Mouse (Mus musculus) forebrain, postnatal 0 days (tissue): ENCODE measurements around the gene Aif1. TPM values are rescaled to one million over a fixed set of nuclear protein-coding genes. Genes with fewer than 3 reads are reported as not detected.
"Not testable (repeated sequence)": the region's sequence is repeated elsewhere in the genome, so short reads cannot be mapped to it uniquely, and the experiment has no call there.

Experiments
- ATAC-seq: fragments of 200-750 bp; cut with Nextera tagmentation; 2 replicates; pipeline ENCODE4 v1.8.0; 2017; ENCODE audit warnings: mild to moderate bottlenecking, moderate library complexity
- DNase-seq: peaks from one replicate; pipeline ENCODE4 v3.0.0-alpha.2; 2015
- H3K27ac ChIP-seq: fragments of 300-500 bp; sonication (generic); 2 replicates; pipeline ENCODE4 v1.5.1; 2014; ENCODE audit warnings: low read depth, mild to moderate bottlenecking, antibody characterized with exemption, low read length, moderate library complexity, mixed read lengths
- H3K27me3 ChIP-seq: fragments of 300-500 bp; sonication (generic); 2 replicates; pipeline ENCODE4 v1.6.1; 2014; ENCODE audit warnings: mild to moderate bottlenecking, low read length, mixed read lengths; ENCODE audit not compliant: insufficient read depth
- H3K36me3 ChIP-seq: fragments of 300-500 bp; sonication (generic); 2 replicates; pipeline ENCODE4 v1.6.1; 2014; ENCODE audit warnings: mild to moderate bottlenecking, moderate library complexity; ENCODE audit not compliant: insufficient read depth
- H3K4me1 ChIP-seq: fragments of 300-500 bp; sonication (generic); 2 replicates; pipeline ENCODE4 v1.6.1; 2014; ENCODE audit warnings: antibody characterized with exemption; ENCODE audit not compliant: insufficient read depth
- H3K4me2 ChIP-seq: fragments of 300-500 bp; sonication (generic); 2 replicates; pipeline ENCODE4 v1.6.1; 2014; ENCODE audit warnings: low read depth, mild to moderate bottlenecking, moderate library complexity
- H3K4me3 ChIP-seq: fragments of 300-500 bp; sonication (generic); 2 replicates; pipeline ENCODE4 v1.5.1; 2014; ENCODE audit warnings: low read depth, low read length, mixed read lengths
- H3K9ac ChIP-seq: fragments of 300-500 bp; sonication (generic); 2 replicates; pipeline ENCODE4 v1.6.1; 2014; ENCODE audit warnings: mild to moderate bottlenecking
- H3K9me3 ChIP-seq: fragments of 300-500 bp; sonication (generic); 2 replicates; pipeline ENCODE4 v1.6.1; 2016; ENCODE audit warnings: low read length
- CTCF ChIP-seq: sonication (generic); IDR thresholded peaks from 2 replicates; pipeline ENCODE4 v1.5.1; 2016; ENCODE audit warnings: antibody characterized with exemption, control low read depth, low read depth
- WGBS: fragments of 180-500 bp; shearing (Covaris S2); extraction: QIAGEN DNeasy Blood & Tissue Kit; methylation state at CpG from one replicate; pipeline ENCODE4 v1.1.7; 2014; 5-methylcytosine and 5-hydroxymethylcytosine counted together
- microRNA-seq, 2 experiments: library from miRNA; unstranded; fragments of <30 nt; microRNA quantifications; one replicate each; pipeline ENCODE4; 2016
- polyA plus RNA-seq: library from polyadenylated mRNA; unstranded; fragments of >200 nt; fragmentation: Nextera tagmentation; extraction: Ambion mirVana; gene quantifications from 2 replicates; pipeline ENCODE4 v1.2.1, GENCODE M21; 2015
- total RNA-seq: library from RNA; depleted of rRNA; stranded (reverse); fragments of >200 nt; gene quantifications from 2 replicates; pipeline ENCODE4 v1.2.3, GENCODE M21; 2014; rRNA removed

Aif1 gene
- total and polyA plus RNA-seq, 2 experiments from 2014 or later: 1.9 to 8.4 TPM

DNA sequence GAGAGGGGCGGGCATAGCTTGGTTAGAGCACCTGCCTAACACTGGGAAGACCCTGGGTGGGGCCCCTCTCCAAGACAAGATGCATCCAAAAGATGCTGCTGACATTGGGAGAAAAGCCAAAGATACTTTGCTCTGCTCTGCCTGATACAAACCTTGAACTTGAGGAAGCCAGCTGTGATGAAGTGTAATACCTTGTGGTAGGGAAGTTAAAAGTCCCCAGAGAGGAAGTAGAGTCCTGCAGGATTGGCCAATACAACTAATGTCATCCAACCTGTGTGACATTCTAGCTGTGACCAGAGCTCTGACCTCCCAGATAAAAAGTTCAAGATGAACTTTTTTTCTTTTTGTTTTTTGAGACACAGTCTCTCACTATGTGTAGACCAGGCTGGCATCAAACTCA is 50.8 kb downstream of the Aif1 start:
- ATAC-seq (no peak), DNase-seq (no peak)
- H3K9ac ChIP-seq: no peak overlapping the region
- TF ChIP-seq CTCF: no peak
- H3K4me2 ChIP-seq: no peak overlapping the region
- WGBS: 96% methylated on average over 1 of the region's 1 CpGs
- H3K4me3 ChIP-seq: no peak overlapping the region
- peaks cover 11% of the 10 kb centered on the region for H3K4me1 ChIP-seq
- peaks cover 9% of the 10 kb centered on the region; the same call in 1 of the 2 replicates for H3K36me3 ChIP-seq
- no peaks in the 10 kb centered on the region for H3K27me3 ChIP-seq
- 0 out of 2 replicates have a peak overlapping the region, but pooled peaks have one; percentile 3 for H3K27ac ChIP-seq
- no peaks in the 10 kb centered on the region for H3K9me3 ChIP-seq

DNA sequence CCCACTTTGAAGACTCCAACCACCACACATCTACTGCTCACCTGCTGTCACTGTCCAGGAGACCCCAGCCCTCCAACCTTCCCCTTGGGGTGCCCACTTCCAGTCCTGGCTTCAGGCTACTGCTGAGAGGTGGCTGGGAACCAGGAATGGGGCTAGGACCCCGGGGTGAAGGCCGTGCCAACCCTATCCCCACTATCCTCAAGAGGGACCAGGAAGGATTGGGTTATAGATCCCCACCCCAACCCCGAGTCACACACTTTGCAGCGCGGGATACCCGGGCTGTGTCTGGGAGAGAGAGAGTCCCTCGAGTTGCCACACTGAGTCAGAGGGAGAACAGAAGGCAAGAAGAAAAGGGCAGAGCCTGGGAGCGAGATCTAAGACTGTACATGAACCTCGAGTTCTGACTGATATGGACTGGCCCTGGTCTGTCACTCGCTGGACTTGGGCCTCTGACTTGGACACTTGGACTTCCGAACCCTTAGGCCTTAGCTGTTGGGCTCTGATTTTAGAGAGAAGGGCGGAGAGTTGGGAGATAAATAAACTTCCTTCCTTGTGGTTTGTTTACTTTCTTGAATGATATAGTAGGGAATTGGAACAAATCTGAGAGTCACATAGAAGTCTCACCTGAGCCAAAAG is 51.5 kb downstream of the Aif1 start:
- H3K27me3 ChIP-seq, H3K9me3 ChIP-seq, ATAC-seq, H3K9ac ChIP-seq, H3K4me2 ChIP-seq, DNase-seq, H3K4me3 ChIP-seq, H3K27ac ChIP-seq: not testable (repeated sequence)
- WGBS: 97% methylated on average over 12 of the region's 12 CpGs
- H3K36me3 ChIP-seq: peaks cover 13% of the 10 kb centered on the region; the same call in 1 of the 2 replicates
- peaks cover 11% of the 10 kb centered on the region for H3K4me1 ChIP-seq

DNA sequence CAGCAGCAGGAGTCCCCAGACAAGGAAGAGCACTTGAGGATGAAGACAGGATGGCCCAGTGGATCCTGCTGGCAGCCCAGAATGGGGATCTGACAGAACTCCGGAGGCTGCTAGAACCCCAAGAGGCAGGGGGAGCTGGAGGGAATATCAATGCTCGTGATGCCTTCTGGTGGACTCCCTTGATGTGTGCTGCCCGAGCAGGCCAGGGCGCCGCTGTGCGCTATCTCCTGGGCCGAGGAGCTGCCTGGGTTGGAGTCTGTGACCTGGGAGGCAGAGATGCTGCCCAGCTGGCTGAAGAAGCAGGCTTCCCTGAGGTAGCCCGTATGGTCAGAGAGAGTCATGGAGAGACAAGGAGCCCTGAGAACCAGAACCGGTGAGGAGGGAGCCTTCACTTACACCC is 52.6 kb downstream of the Aif1 start:
- H3K36me3 ChIP-seq: peaks cover 17% of the 10 kb centered on the region
- DNase-seq, H3K9me3 ChIP-seq, H3K27ac ChIP-seq, H3K27me3 ChIP-seq, H3K9ac ChIP-seq, H3K4me2 ChIP-seq, ATAC-seq, H3K4me3 ChIP-seq: not testable (repeated sequence)
- peaks cover 11% of the 10 kb centered on the region for H3K4me1 ChIP-seq
- 91% methylated on average over 9 of the region's 9 CpGs for WGBS

DNA sequence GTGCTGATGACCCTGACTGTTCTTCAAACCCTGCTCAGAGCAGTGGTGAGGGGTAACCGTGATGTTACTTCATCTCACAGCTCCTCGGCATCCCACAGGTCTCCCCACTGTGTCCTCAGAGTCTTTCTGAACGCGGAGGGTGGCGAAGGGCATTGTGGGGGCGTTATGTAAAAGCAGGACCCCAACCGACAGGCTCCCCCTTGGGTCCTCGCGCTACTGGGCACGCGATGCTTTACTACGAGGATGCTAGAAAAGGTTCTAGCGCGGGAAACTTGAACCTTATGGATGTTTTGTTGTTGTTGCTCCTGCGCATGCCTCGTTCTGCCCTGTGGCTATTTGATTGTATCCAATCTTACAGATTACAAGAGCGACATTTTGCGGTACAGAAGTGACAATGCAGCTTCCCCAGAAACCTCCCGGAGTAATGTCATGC is 54.0 kb downstream of the Aif1 start, which contains the start of gene Csnk2b:
TSS of gene Csnk2b (minus strand) at position 183 of the 433 bp plus-strand sequence.
- ATAC-seq: peak; percentile 38
- TF ChIP-seq CTCF: peak; percentile 66
- 2% methylated on average over 19 of the region's 19 CpGs for WGBS

DNA sequence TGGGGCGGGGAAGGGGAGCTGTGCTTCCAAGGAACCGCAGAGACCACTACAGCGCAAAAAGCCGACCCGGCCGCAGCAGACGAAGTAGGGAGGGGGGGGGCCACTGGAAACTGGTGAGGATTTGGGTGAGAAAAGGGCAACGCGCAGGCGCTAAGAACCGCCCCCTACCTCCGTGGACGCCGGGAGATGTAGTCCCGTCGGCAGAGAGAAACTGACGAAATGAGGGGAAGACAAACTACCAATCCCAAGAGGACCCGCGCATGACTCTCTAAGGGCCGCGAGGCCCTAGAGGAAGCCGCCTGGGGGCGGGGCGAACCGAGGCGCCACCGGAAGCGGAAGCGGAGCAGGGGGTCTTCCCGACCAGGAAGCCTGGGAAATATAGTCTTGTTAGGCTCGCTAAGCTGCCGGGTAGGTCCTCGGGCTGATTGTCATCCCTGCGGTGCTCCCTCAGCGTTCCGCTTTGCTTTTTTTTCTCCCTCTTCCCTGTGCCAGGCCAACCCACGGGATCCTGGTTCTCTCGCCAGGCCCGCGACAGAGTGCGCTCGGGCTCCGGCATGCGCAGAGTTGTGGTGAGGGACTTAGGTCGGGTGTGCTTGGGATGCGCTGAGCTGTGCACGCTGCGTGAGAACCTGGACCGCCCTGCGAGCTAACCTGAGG is 54.6 kb downstream of the Aif1 start, which contains the start of gene Gpank1:
TSS of gene Gpank1 (plus strand) at position 313 of the 657 bp plus-strand sequence.
- DNase-seq (peak; percentile 99), ATAC-seq (peak; percentile 95)
- Histone ChIP-seq H3K9ac (peak within 1 kb of the TSS; percentile 77), H3K4me1 (peaks cover 3% of the 10 kb centered on the region), H3K27me3 (no peaks in the 10 kb centered on the region), H3K4me2 (peak within 1 kb of the TSS; percentile 91), H3K4me3 (peak within 1 kb of the TSS; percentile 74), H3K27ac (peak within 1 kb of the TSS; percentile 94), H3K9me3 (no peaks in the 10 kb centered on the region), H3K36me3 (peaks cover 35% of the 10 kb centered on the region)
- TF ChIP-seq CTCF: peak; percentile 7; the same call in 1 of the 2 replicates
- under 1% methylated on average over 50 of the region's 50 CpGs for WGBS

More for the DNA sequence above, 54.0 kb downstream of the Aif1 start, which contains the start of gene Csnk2b:
- Histone ChIP-seq H3K27me3 (no peaks in the 10 kb centered on the region), H3K9ac (peak within 1 kb of the TSS; percentile 77), H3K4me1 (peaks cover 8% of the 10 kb centered on the region), H3K27ac (peak within 1 kb of the TSS; percentile 94), H3K4me3 (peak within 1 kb of the TSS; percentile 74), H3K36me3 (peaks cover 29% of the 10 kb centered on the region), H3K4me2 (peak within 1 kb of the TSS; percentile 91), H3K9me3 (no peaks in the 10 kb centered on the region)
- peak; percentile 90 for DNase-seq

Small RNAs within 50 kb of the gene (microRNA-seq; reads per million reads assigned to microRNA genes)
- gene Mir6973a (0 reads per million in 2 experiments), gene Mir6974 (0 reads per million in 2 experiments)

Other genes starting within 250 kb of the Aif1 start
Only the 30 nearest of the 39 such genes appear.
- gene Vwa7, start 159.5 kb downstream of the Aif1 start, total RNA-seq: 0.14 and 0.31 TPM in 2 replicates
- 0.08 TPM in 1 of 2 replicates, not detected in the other for gene Vwa7, start 159.5 kb downstream of the Aif1 start, polyA plus RNA-seq
- gene Sapcd1, start 148.1 kb downstream of the Aif1 start, total RNA-seq: 2.2 and 2.7 TPM in 2 replicates
- 1.6 TPM in 2 replicates for gene Sapcd1, start 148.1 kb downstream of the Aif1 start, polyA plus RNA-seq
- 1.3 and 2.2 TPM in 2 replicates for gene Msh5, start 129.3 kb downstream of the Aif1 start, total RNA-seq
- 1.1 and 1.3 TPM in 2 replicates for gene Msh5, start 129.3 kb downstream of the Aif1 start, polyA plus RNA-seq
- 26.8 and 29.3 TPM in 2 replicates for gene Clic1, start 126.1 kb downstream of the Aif1 start, total RNA-seq
- 47.9 and 50.5 TPM in 2 replicates for gene Clic1, start 126.1 kb downstream of the Aif1 start, polyA plus RNA-seq
- 167 and 220 TPM in 2 replicates for gene Ddah2, start 117.0 kb downstream of the Aif1 start, total RNA-seq
- gene Ddah2, start 117.0 kb downstream of the Aif1 start, polyA plus RNA-seq: 261 and 299 TPM in 2 replicates
- not detected in 2 replicates for gene Ly6g6c, start 110.7 kb downstream of the Aif1 start, total RNA-seq
- gene Ly6g6c, start 110.7 kb downstream of the Aif1 start, polyA plus RNA-seq: not detected in 2 replicates
- not detected in 2 replicates for gene Mpig6b, start 109.9 kb downstream of the Aif1 start, total RNA-seq
- gene Mpig6b, start 109.9 kb downstream of the Aif1 start, polyA plus RNA-seq: 0.08 TPM in 2 replicates
- gene Ly6g6e, start 99.2 kb downstream of the Aif1 start, total RNA-seq: 0.38 and 3.9 TPM in 2 replicates
- 2.9 and 3.9 TPM in 2 replicates for gene Ly6g6e, start 99.2 kb downstream of the Aif1 start, polyA plus RNA-seq
- gene Ly6g6d, start 98.0 kb downstream of the Aif1 start, total RNA-seq: 3.8 TPM in 1 of 2 replicates, not detected in the other
- gene Ly6g6d, start 98.0 kb downstream of the Aif1 start, polyA plus RNA-seq: 1.2 and 1.6 TPM in 2 replicates
- gene Ly6g6f, start 90.5 kb downstream of the Aif1 start, total RNA-seq: 0.23 TPM in 1 of 2 replicates, not detected in the other
- not detected in 2 replicates for gene Ly6g6f, start 90.5 kb downstream of the Aif1 start, polyA plus RNA-seq
- 139 and 202 TPM in 2 replicates for gene Abhd16a, start 86.8 kb downstream of the Aif1 start, total RNA-seq
- gene Abhd16a, start 86.8 kb downstream of the Aif1 start, polyA plus RNA-seq: 92.8 and 96.3 TPM in 2 replicates
- not detected in 2 replicates for gene Ly6g5c, start 67.8 kb downstream of the Aif1 start, total RNA-seq
- gene Ly6g5c, start 67.8 kb downstream of the Aif1 start, polyA plus RNA-seq: not detected in 2 replicates
- 0.54 and 1.1 TPM in 2 replicates for gene Ly6g5b, start 60.6 kb downstream of the Aif1 start, total RNA-seq
- 0.55 and 1.1 TPM in 2 replicates for gene Ly6g5b, start 60.6 kb downstream of the Aif1 start, polyA plus RNA-seq
- gene Gpank1, start 54.6 kb downstream of the Aif1 start, total RNA-seq: 16.9 and 20.5 TPM in 2 replicates
- gene Gpank1, start 54.6 kb downstream of the Aif1 start, polyA plus RNA-seq: 19.7 and 20.8 TPM in 2 replicates
- gene Csnk2b, start 54.0 kb downstream of the Aif1 start, total RNA-seq: 240 and 247 TPM in 2 replicates
- gene Csnk2b, start 54.0 kb downstream of the Aif1 start, polyA plus RNA-seq: 334 and 335 TPM in 2 replicates
- 15.3 and 26.2 TPM in 2 replicates for gene D17H6S53E, start 49.7 kb downstream of the Aif1 start, total RNA-seq
- 7.4 and 8.0 TPM in 2 replicates for gene D17H6S53E, start 49.7 kb downstream of the Aif1 start, polyA plus RNA-seq
- gene Apom, start 44.0 kb downstream of the Aif1 start, total RNA-seq: 0.71 and 0.77 TPM in 2 replicates
- gene Apom, start 44.0 kb downstream of the Aif1 start, polyA plus RNA-seq: not detected in 2 replicates
- 285 and 340 TPM in 2 replicates for gene Bag6, start 40.9 kb downstream of the Aif1 start, total RNA-seq
- gene Bag6, start 40.9 kb downstream of the Aif1 start, polyA plus RNA-seq: 68.2 and 71.9 TPM in 2 replicates
- gene Prrc2a, start 11.2 kb downstream of the Aif1 start, total RNA-seq: 112 and 155 TPM in 2 replicates
- 56.7 and 85.3 TPM in 2 replicates for gene Prrc2a, start 11.2 kb downstream of the Aif1 start, polyA plus RNA-seq
- 15.7 and 17.4 TPM in 2 replicates for gene Lst1, start 12.4 kb upstream of the Aif1 start, total RNA-seq
- gene Lst1, start 12.4 kb upstream of the Aif1 start, polyA plus RNA-seq: 11.4 and 12.7 TPM in 2 replicates
- 0.76 and 1.1 TPM in 2 replicates for gene Ltb, start 18.4 kb upstream of the Aif1 start, total RNA-seq
- 0.64 and 1.1 TPM in 2 replicates for gene Ltb, start 18.4 kb upstream of the Aif1 start, polyA plus RNA-seq
- 0.71 TPM in 1 of 2 replicates, not detected in the other for gene Tnf, start 25.9 kb upstream of the Aif1 start, total RNA-seq
- 0.09 TPM in 1 of 2 replicates, not detected in the other for gene Tnf, start 25.9 kb upstream of the Aif1 start, polyA plus RNA-seq
- 0.38 TPM in 1 of 2 replicates, not detected in the other for gene Lta, start 29.3 kb upstream of the Aif1 start, total RNA-seq
- 0.50 and 0.80 TPM in 2 replicates for gene Lta, start 29.3 kb upstream of the Aif1 start, polyA plus RNA-seq
- not detected in 2 replicates for gene Gm16181, start 44.8 kb upstream of the Aif1 start, total RNA-seq
- not detected in 2 replicates for gene Gm16181, start 44.8 kb upstream of the Aif1 start, polyA plus RNA-seq
- 59.7 and 81.4 TPM in 2 replicates for gene Atp6v1g2, start 57.6 kb upstream of the Aif1 start, total RNA-seq
- gene Atp6v1g2, start 57.6 kb upstream of the Aif1 start, polyA plus RNA-seq: 121 and 146 TPM in 2 replicates
- gene Nfkbil1, start 59.7 kb upstream of the Aif1 start, total RNA-seq: 17.1 and 24.5 TPM in 2 replicates
- gene Nfkbil1, start 59.7 kb upstream of the Aif1 start, polyA plus RNA-seq: 12.3 and 12.4 TPM in 2 replicates
- 305 and 336 TPM in 2 replicates for gene Ddx39b, start 65.7 kb upstream of the Aif1 start, total RNA-seq
- 357 and 382 TPM in 2 replicates for gene Ddx39b, start 65.7 kb upstream of the Aif1 start, polyA plus RNA-seq
- gene H2-D1, start 86.7 kb upstream of the Aif1 start, total RNA-seq: 54.9 and 63.3 TPM in 2 replicates
- gene H2-D1, start 86.7 kb upstream of the Aif1 start, polyA plus RNA-seq: 74.5 and 95.9 TPM in 2 replicates
- gene H2-Q1, start 144.3 kb upstream of the Aif1 start, total RNA-seq: 0.46 and 1.00 TPM in 2 replicates
- 0.45 and 0.74 TPM in 2 replicates for gene H2-Q1, start 144.3 kb upstream of the Aif1 start, polyA plus RNA-seq
- 5.5 and 16.2 TPM in 2 replicates for gene H2-Q2, start 166.2 kb upstream of the Aif1 start, total RNA-seq
- 4.5 and 8.0 TPM in 2 replicates for gene H2-Q2, start 166.2 kb upstream of the Aif1 start, polyA plus RNA-seq